In genomic region chr2:91729971-91730821, GRCm38 (mm10) we compare ENCODE assay signal across 8 mouse cellular contexts. TPM values are rescaled to one million over a fixed set of nuclear protein-coding genes. Genes with fewer than 3 reads are reported as not detected.
DNase-seq lines count a peak whose midpoint lies in the region; ATAC-seq lines count a peak whose summit lies in the region.

Gene Ambra1 (plus strand): TSS chr2:91730134.

- ATAC-seq in erythroid progenitor cell, adult 5-6 weeks (replicated peaks; ENCODE audit: low FRiP score, poor library complexity, severe bottlenecking), result peak; percentile 94
- ATAC-seq in heart, embryonic 13.5 days (ENCODE audit: extremely low read depth, insufficient number of reproducible peaks, low FRiP score, low TSS enrichment), result peak; percentile 61; the same call in 1 of the 2 replicates
- ATAC-seq in liver, embryonic 12.5 days, result peak; percentile 88
- ATAC-seq in stomach, embryonic 15.5 days (ENCODE audit: insufficient read depth, low FRiP score, low read depth), result peak; percentile 81

- peaks cover 13% of the 10 kb centered on the region for H3K36me3 ChIP-seq in heart, embryonic 13.5 days
- H3K36me3 ChIP-seq in liver, embryonic 12.5 days, result peaks cover 4% of the 10 kb centered on the region; the same call in 1 of the 2 replicates
- H3K36me3 ChIP-seq in stomach, embryonic 15.5 days, result no peaks in the 10 kb centered on the region

- peaks cover 7% of the 10 kb centered on the region; the same call in 1 of the 2 replicates for H3K27me3 ChIP-seq in heart, embryonic 13.5 days (replicated peaks)
- no peaks in the 10 kb centered on the region for H3K27me3 ChIP-seq in liver, embryonic 12.5 days (replicated peaks)
- no peaks in the 10 kb centered on the region for H3K27me3 ChIP-seq in stomach, embryonic 15.5 days (replicated peaks)

- no peaks in the 10 kb centered on the region for H3K9me3 ChIP-seq in heart, embryonic 13.5 days
- H3K9me3 ChIP-seq in liver, embryonic 12.5 days (replicated peaks), result no peaks in the 10 kb centered on the region
- H3K9me3 ChIP-seq in stomach, embryonic 15.5 days, result no peaks in the 10 kb centered on the region

- peak within 1 kb of the TSS; percentile 98 for H3K4me3 ChIP-seq in heart, embryonic 13.5 days
- H3K4me3 ChIP-seq in liver, embryonic 12.5 days, result peak within 1 kb of the TSS; percentile 98
- peak within 1 kb of the TSS; percentile 99 for H3K4me3 ChIP-seq in stomach, embryonic 15.5 days (replicated peaks)

- WGBS in heart, embryonic 13.5 days, result 1% methylated on average over 68 of the region's 68 CpGs
- WGBS in liver, embryonic 12.5 days (ENCODE audit: insufficient replicate concordance), result under 1% methylated on average over 68 of the region's 68 CpGs
- WGBS in stomach, embryonic 15.5 days, result under 1% methylated on average over 67 of the region's 68 CpGs

- peak; percentile 92 for DNase-seq in CD4-positive helper T cell, adult 2 months (ENCODE audit: low read depth, low spot score)
- DNase-seq in brain, embryonic 18.5 days (ENCODE audit: low read depth, low spot score), result peak; percentile 86
- DNase-seq in kidney, postnatal 10 days, result peak; percentile 89
- DNase-seq in natural killer cell, adult 2 months (ENCODE audit: low spot score in 2 of 2), result peak; percentile 59 to 66

- peak within 1 kb of the TSS; percentile 96 for H3K27ac ChIP-seq in heart, embryonic 13.5 days (replicated peaks)
- peak within 1 kb of the TSS; percentile 94 for H3K27ac ChIP-seq in liver, embryonic 12.5 days
- peak within 1 kb of the TSS; percentile 94 for H3K27ac ChIP-seq in stomach, embryonic 15.5 days

- H3K4me2 ChIP-seq in heart, embryonic 13.5 days, result peak within 1 kb of the TSS; percentile 71
- peak within 1 kb of the TSS; percentile 80 for H3K4me2 ChIP-seq in liver, embryonic 12.5 days
- H3K4me2 ChIP-seq in stomach, embryonic 15.5 days, result peak within 1 kb of the TSS; percentile 74

- H3K4me1 ChIP-seq in heart, embryonic 13.5 days, result peaks cover 4% of the 10 kb centered on the region
- peaks cover 21% of the 10 kb centered on the region for H3K4me1 ChIP-seq in liver, embryonic 12.5 days
- H3K4me1 ChIP-seq in stomach, embryonic 15.5 days, result no peaks in the 10 kb centered on the region

- peak within 1 kb of the TSS; percentile 97 for H3K9ac ChIP-seq in heart, embryonic 13.5 days
- peak within 1 kb of the TSS; percentile 96 for H3K9ac ChIP-seq in liver, embryonic 12.5 days
- H3K9ac ChIP-seq in stomach, embryonic 15.5 days, result peak within 1 kb of the TSS; percentile 96

RNA-seq across cellular contexts. Expression of gene Ambra1, which starts in this region (rescaled TPM):
- total RNA-seq in erythroid progenitor cell, adult 5-6 weeks (2015; ENCODE audit: low replicate concordance), result 9.7 and 19.7 TPM in 2 replicates
- total RNA-seq in erythroid progenitor cell, adult 5-6 weeks (2017; ENCODE audit: low replicate concordance), result 20.7 and 28.4 TPM in 2 replicates
- polyA plus RNA-seq in heart, embryonic 13.5 days (2015; fragmentation: Nextera tagmentation; extraction: Ambion mirVana), result 9.8 and 10.4 TPM in 2 replicates
- 8.7 and 9.0 TPM in 2 replicates for polyA plus RNA-seq in liver, embryonic 12.5 days (2016; fragmentation: Nextera tagmentation; extraction: Ambion mirVana)
- polyA plus RNA-seq in stomach, embryonic 15.5 days (2015; fragmentation: Nextera tagmentation; extraction: Ambion mirVana), result 12.3 and 14.8 TPM in 2 replicates

Comparison
In these comparisons a context has a peak if more than half of its experiments do, and no peak if none do; other contexts are left out.
1. Peak in every context shown above with its lines: DNase-seq, ATAC-seq, H3K4me3 ChIP-seq and H3K27ac ChIP-seq.